Mouse (Mus musculus) lung, adult 10 weeks (tissue): ENCODE measurements around the gene Acaca. TPM values are rescaled to one million over a fixed set of nuclear protein-coding genes. Genes with fewer than 3 reads are reported as not detected.

ENCODE experiments used
- polyA plus RNA-seq: library from polyadenylated mRNA; stranded (reverse); fragments of 350-450 nt; fragmentation: Illumina TruSeq; extraction: RNeasy Lipid Tissue Mini Kit (QIAGEN cat#74804); gene quantifications from one replicate; pipeline ENCODE4 v1.2.3, GENCODE M21; 2014; ENCODE audit warnings: low read depth, low replicate concordance; ENCODE audit not compliant: insufficient read depth

The Acaca gene
- 11.5 TPM for polyA plus RNA-seq

DNA sequence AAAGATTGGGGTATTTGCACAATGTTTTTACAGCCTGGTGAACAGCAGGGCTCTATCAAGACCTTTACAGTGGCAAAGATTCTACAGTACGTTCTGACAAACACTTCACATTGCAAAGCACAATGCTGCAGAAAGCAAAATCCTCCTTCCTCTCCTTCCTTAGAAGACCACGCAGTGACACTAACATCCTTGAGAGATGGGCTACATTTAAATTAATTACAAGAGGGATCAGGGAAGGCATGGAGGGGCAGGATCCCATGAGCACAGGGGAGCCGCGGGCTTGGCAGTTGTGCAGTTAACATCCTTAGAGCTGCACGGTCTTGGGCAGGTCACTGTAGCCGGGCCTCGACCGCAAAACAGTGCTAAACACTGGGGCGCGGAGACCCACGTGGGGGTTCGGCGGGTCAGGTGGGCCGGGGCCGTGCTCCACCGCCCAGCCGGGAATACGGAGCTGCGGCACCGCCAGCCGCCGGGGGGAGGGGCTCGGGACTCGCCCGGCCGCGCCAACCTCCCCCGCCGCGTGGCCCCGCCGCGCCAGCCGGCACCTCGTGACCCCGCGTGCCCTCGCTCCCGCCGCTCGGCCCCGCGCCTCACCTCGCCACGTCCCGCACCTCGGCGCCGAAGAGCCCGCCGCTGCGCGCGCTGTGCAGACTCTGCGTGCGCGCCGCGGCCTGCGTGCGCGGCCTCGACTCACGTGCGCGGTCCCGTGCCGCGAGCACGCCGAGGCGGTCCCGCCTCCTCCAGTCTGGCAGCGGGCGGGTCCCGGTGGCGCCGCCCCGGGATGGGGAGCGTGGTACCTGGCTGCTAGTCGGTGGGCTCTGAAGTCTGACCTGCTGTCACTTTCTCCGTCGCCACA lies at the start of gene Acaca, which contains the start of gene Tada2a:
Gene Acaca, plus strand, starts transcription at position 730 of the 856 bp plus-strand sequence.
Gene Tada2a, minus strand, starts transcription at position 658 of the 856 bp plus-strand sequence.

DNA sequence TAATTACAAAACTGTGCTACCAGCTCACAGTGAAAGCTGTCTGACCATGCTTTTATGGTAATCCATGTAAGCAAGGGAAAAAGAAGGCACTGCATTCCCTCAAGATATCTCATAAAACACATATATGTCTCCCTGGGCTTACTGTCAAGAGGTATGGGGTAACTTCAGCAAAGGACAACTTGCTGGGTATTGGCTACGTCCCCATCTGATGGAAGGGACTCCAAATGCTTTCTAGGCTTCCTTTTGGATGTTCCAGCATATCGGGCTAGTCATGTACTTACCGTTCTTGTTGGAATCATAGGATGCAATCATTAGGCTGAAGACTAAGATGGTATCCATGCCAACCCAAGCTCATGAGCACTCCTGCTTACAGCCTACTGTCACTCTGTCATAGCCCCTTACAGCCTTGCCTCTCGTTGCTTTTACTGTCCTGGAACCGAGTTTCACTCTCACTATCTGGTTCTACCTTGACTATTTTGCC lies 37.6 kb downstream of the Acaca start, which contains the start of gene Gm11437:
Gene Gm11437, minus strand, starts transcription at position 431 of the 481 bp plus-strand sequence.

Other genes starting within 250 kb of the Acaca start
- gene Ddx52, start 187.6 kb upstream of the Acaca start, polyA plus RNA-seq = 9.7 TPM
- 8.8 TPM for gene Synrg, start 165.2 kb upstream of the Acaca start, polyA plus RNA-seq
- gene Dusp14, start 60.4 kb upstream of the Acaca start, polyA plus RNA-seq = 36.5 TPM
- 8.2 TPM for gene Tada2a, start 72 bp upstream of the Acaca start, polyA plus RNA-seq
- gene Gm11437, start 37.8 kb downstream of the Acaca start, polyA plus RNA-seq = not detected